Mouse (Mus musculus) heart, embryonic 11.5 days (tissue): Measurements from ENCODE around the gene Pank1. TPM values are rescaled to one million over a fixed set of nuclear protein-coding genes. Genes with fewer than 3 reads are reported as not detected.

Experiments
- ATAC-seq: fragments of 200-750 bp; cut with Nextera tagmentation; replicated peaks from 2 replicates; pipeline ENCODE4 v1.8.0; 2017; ENCODE audit warnings: moderate library complexity; ENCODE audit not compliant: insufficient number of reproducible peaks, low FRiP score, low TSS enrichment
- H3K27ac ChIP-seq: fragments of 300-500 bp; sonication (generic); 2 replicates; pipeline ENCODE4 v1.5.1; 2014; ENCODE audit warnings: mild to moderate bottlenecking, low read depth, low read length
- H3K27me3 ChIP-seq: fragments of 300-500 bp; sonication (generic); 2 replicates; pipeline ENCODE4 v1.6.1; 2014; ENCODE audit warnings: mild to moderate bottlenecking, low read length, mixed read lengths; ENCODE audit not compliant: control insufficient read depth, insufficient read depth
- H3K36me3 ChIP-seq: fragments of 300-500 bp; sonication (generic); 2 replicates; pipeline ENCODE4 v1.6.1; 2014; ENCODE audit warnings: mild to moderate bottlenecking, low read length, moderate library complexity, mixed read lengths; ENCODE audit not compliant: control insufficient read depth, insufficient read depth
- H3K4me1 ChIP-seq: fragments of 300-500 bp; sonication (generic); 2 replicates; pipeline ENCODE4 v1.6.1; 2014; ENCODE audit warnings: low read length; ENCODE audit not compliant: control insufficient read depth, insufficient read depth
- H3K4me2 ChIP-seq: fragments of 300-500 bp; sonication (generic); 2 replicates; pipeline ENCODE4 v1.6.1; 2014; ENCODE audit warnings: mild to moderate bottlenecking, moderate library complexity
- H3K4me3 ChIP-seq: fragments of 300-500 bp; sonication (generic); 2 replicates; pipeline ENCODE4 v1.5.1; 2014; ENCODE audit warnings: low read depth, low read length
- H3K9ac ChIP-seq: fragments of 300-500 bp; sonication (generic); 2 replicates; pipeline ENCODE4 v1.6.1; 2014; ENCODE audit warnings: mild to moderate bottlenecking, low read depth, low read length, moderate library complexity
- H3K9me3 ChIP-seq: fragments of 300-500 bp; sonication (generic); replicated peaks from 2 replicates; pipeline ENCODE4 v1.6.1; 2016; ENCODE audit warnings: low read length; ENCODE audit not compliant: control insufficient read depth
- WGBS: fragments of 180-500 bp; shearing (Covaris S2); extraction: QIAGEN DNeasy Blood & Tissue Kit; methylation state at CpG from one replicate; pipeline ENCODE4 v1.1.7; 2014; ENCODE audit not compliant: insufficient replicate concordance; 5-methylcytosine and 5-hydroxymethylcytosine counted together
- polyA plus RNA-seq: library from polyadenylated mRNA; unstranded; fragments of >200 nt; fragmentation: Nextera tagmentation; extraction: Ambion mirVana; gene quantifications from 2 replicates; pipeline ENCODE4 v1.2.1, GENCODE M21; 2014

Pank1 gene
- polyA plus RNA-seq, 1 experiment from 2014 or later: 12.5 TPM

- Histone ChIP-seq H3K27me3 (no peaks in the 10 kb centered on the region), H3K9me3 (no peaks in the 10 kb centered on the region)
Observed at GRCm38 (mm10) chr19:34804531-34804930, 74.7 kb downstream of the Pank1 start.

GRCm38 (mm10) chr19:34803396-34803795 is 75.9 kb downstream of the Pank1 start:
- ATAC-seq: no peak
- Histone ChIP-seq H3K9ac (no peak overlapping the region), H3K36me3 (no peaks in the 10 kb centered on the region), H3K4me1 (no peaks in the 10 kb centered on the region), H3K4me2 (no peak overlapping the region), H3K27ac (no peak overlapping the region), H3K4me3 (no peak overlapping the region), H3K9me3 (no peaks in the 10 kb centered on the region), H3K27me3 (no peaks in the 10 kb centered on the region)
- WGBS: 86% methylated on average over 4 of the region's 4 CpGs

More at GRCm38 (mm10) chr19:34804531-34804930, 74.7 kb downstream of the Pank1 start:
- no peaks in the 10 kb centered on the region for H3K4me1 ChIP-seq
- H3K27ac ChIP-seq: no peak overlapping the region
- H3K36me3 ChIP-seq: no peaks in the 10 kb centered on the region
- H3K9ac ChIP-seq: no peak overlapping the region
- H3K4me3 ChIP-seq: no peak overlapping the region
- WGBS: 76% methylated on average over 2 of the region's 2 CpGs
- no peak overlapping the region for H3K4me2 ChIP-seq
- no peak for ATAC-seq

DNA sequence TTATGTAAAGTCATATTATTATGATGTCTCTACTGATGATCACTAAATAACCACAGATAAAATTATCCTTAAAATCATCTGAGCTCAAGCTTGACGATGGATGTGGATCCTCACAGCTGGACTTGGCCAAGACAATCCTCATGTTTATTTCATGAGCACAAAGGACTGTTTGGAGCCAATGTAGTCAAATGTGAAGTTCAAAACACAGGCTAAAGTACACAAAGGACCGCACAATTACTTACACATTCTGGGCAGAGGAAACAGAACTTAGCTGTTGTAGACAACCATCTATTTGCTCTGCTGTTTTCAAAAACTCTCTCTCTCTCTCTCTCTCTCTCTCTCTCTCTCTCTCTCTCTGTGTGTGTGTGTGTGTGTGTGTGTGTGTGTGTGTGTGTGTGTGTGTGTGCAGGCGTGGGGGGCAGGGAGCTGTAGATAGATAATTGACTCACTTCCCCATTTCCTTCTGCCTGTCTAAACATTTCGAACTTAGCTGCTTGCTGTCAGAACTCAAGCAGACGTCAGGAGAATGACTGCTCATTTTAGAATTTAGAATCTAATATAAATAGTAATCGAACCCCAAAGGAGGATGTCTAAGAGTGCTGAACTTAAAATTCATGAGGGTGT is 79.5 kb downstream of the Pank1 start:
- no peak for ATAC-seq
- WGBS: 59% methylated on average over 6 of the region's 6 CpGs
- H3K36me3 ChIP-seq: no peaks in the 10 kb centered on the region

GRCm38 (mm10) chr19:34796396-34796795 is 82.9 kb downstream of the Pank1 start:
- Histone ChIP-seq H3K9me3 (no peaks in the 10 kb centered on the region), H3K9ac (no peak overlapping the region), H3K27ac (no peak overlapping the region), H3K4me1 (no peaks in the 10 kb centered on the region), H3K4me3 (no peak overlapping the region), H3K36me3 (no peaks in the 10 kb centered on the region), H3K27me3 (no peaks in the 10 kb centered on the region), H3K4me2 (no peak overlapping the region)
- ATAC-seq: no peak
- WGBS: 75% methylated on average over 4 of the region's 4 CpGs

More for the DNA sequence above, 79.5 kb downstream of the Pank1 start:
- Histone ChIP-seq H3K4me2 (no peak overlapping the region), H3K9ac (no peak overlapping the region), H3K4me3 (no peak overlapping the region), H3K4me1 (no peaks in the 10 kb centered on the region), H3K27ac (no peak overlapping the region), H3K9me3 (no peaks in the 10 kb centered on the region), H3K27me3 (no peaks in the 10 kb centered on the region)

DNA sequence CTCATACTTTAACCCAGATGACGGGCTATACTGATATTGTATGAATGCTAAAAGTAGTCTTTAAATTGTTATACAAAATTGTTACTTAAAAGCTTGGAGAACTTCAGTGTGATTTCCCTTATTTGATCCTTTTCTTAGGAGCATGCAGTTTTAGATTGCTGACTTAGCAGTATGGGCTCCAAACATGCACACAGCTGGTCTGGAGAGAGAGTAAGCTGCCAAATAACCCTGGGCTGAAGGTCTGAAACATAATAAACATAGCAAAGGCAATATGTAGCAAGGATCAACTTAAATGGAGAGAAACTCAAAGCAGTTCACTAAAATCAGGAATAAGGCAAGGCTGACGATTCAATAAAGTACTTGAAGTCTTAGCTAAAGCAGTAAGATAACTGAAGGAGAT is 96.8 kb downstream of the Pank1 start:
- H3K9me3 ChIP-seq: no peaks in the 10 kb centered on the region
- WGBS: 85% methylated on average over 2 of the region's 2 CpGs
- no peaks in the 10 kb centered on the region for H3K36me3 ChIP-seq
- no peaks in the 10 kb centered on the region for H3K27me3 ChIP-seq
- no peak overlapping the region for H3K9ac ChIP-seq
- no peak overlapping the region for H3K4me3 ChIP-seq
- ATAC-seq: no peak
- H3K4me1 ChIP-seq: no peaks in the 10 kb centered on the region
- H3K4me2 ChIP-seq: no peak overlapping the region
- H3K27ac ChIP-seq: no peak overlapping the region

GRCm38 (mm10) chr19:34778993-34779392 is 100.3 kb downstream of the Pank1 start:
- H3K36me3 ChIP-seq: no peaks in the 10 kb centered on the region
- no peaks in the 10 kb centered on the region for H3K27me3 ChIP-seq
- H3K9me3 ChIP-seq: no peaks in the 10 kb centered on the region
- ATAC-seq: no peak
- 93% methylated on average over 1 of the region's 1 CpGs for WGBS
- no peak overlapping the region for H3K27ac ChIP-seq
- H3K9ac ChIP-seq: no peak overlapping the region
- H3K4me2 ChIP-seq: no peak overlapping the region
- H3K4me1 ChIP-seq: no peaks in the 10 kb centered on the region
- no peak overlapping the region for H3K4me3 ChIP-seq

DNA sequence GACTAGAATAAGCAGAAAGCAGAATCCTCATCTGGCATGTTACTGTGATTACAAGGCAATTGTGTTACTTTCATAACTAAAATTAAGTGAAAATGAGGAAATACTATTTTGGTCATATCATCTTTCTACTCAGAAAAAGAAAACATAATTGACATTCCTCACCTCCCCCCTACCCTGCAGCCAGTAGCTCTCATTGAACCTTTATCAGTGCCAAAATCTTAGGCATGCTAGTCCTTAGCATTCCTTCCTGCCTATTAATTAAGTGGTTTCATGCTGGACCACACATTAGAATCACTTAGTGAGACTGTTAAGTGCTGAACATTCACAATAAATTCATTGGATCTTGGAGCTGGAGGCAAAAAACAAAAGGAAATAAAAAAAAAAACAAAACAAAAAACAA is 101.2 kb downstream of the Pank1 start:
- H3K4me3 ChIP-seq: no peak overlapping the region

GRCm38 (mm10) chr19:34772775-34773174 is 106.5 kb downstream of the Pank1 start:
- no peak overlapping the region for H3K4me3 ChIP-seq
- no peak for ATAC-seq
- 23% methylated on average over 6 of the region's 6 CpGs for WGBS

More for the DNA sequence above, 101.2 kb downstream of the Pank1 start:
- Histone ChIP-seq H3K36me3 (no peaks in the 10 kb centered on the region), H3K9ac (no peak overlapping the region), H3K9me3 (no peaks in the 10 kb centered on the region), H3K4me1 (no peaks in the 10 kb centered on the region), H3K27me3 (no peaks in the 10 kb centered on the region), H3K27ac (no peak overlapping the region), H3K4me2 (no peak overlapping the region)
- ATAC-seq: no peak

DNA sequence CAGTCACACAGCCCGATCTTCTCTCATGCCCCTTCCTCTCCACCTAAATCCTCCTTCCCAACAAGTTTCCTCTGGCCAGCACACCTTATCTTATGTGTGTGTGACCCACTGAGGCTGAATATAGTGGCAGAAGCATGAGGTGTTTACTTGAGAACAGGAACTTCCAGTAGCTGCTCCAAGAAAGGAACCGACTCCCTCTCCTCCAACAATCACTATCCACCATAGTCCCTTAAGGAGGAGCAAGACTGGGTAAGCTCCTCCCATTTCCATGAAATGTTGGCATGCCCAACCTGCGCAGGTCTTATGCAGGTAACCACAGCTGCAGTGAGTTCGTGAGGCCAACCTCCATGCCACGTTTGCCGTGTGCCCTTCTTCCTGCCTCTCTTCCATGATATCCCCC is 108.5 kb downstream of the Pank1 start:
- Histone ChIP-seq H3K9ac (no peak overlapping the region), H3K9me3 (no peaks in the 10 kb centered on the region)

More at GRCm38 (mm10) chr19:34772775-34773174, 106.5 kb downstream of the Pank1 start:
- Histone ChIP-seq H3K4me2 (no peak overlapping the region), H3K4me1 (no peaks in the 10 kb centered on the region), H3K27me3 (no peaks in the 10 kb centered on the region), H3K36me3 (no peaks in the 10 kb centered on the region), H3K9me3 (no peaks in the 10 kb centered on the region), H3K27ac (no peak overlapping the region), H3K9ac (no peak overlapping the region)

More for the DNA sequence above, 108.5 kb downstream of the Pank1 start:
- WGBS: 76% methylated on average over 6 of the region's 6 CpGs
- no peak overlapping the region for H3K4me3 ChIP-seq
- no peak for ATAC-seq
- H3K27ac ChIP-seq: no peak overlapping the region
- H3K36me3 ChIP-seq: no peaks in the 10 kb centered on the region
- no peaks in the 10 kb centered on the region for H3K4me1 ChIP-seq
- H3K27me3 ChIP-seq: no peaks in the 10 kb centered on the region
- no peak overlapping the region for H3K4me2 ChIP-seq
